Mouse (Mus musculus) forebrain, embryonic 12.5 days (tissue): ENCODE data around the gene Stard3. TPM values are rescaled to one million over a fixed set of nuclear protein-coding genes. Genes with fewer than 3 reads are reported as not detected.
A peak's percentile ranks its signal among the peaks of the same experiment; 100 is the strongest.

Source experiments
- ATAC-seq: fragments of 200-750 bp; cut with Nextera tagmentation; 2 replicates; pipeline ENCODE4 v1.8.0; 2017; ENCODE audit warnings: moderate TSS enrichment; ENCODE audit not compliant: low FRiP score
- H3K27ac ChIP-seq: fragments of 300-500 bp; sonication (generic); 2 replicates; pipeline ENCODE4 v1.5.1; 2016; ENCODE audit warnings: mild to moderate bottlenecking
- H3K27me3 ChIP-seq: fragments of 300-500 bp; sonication (generic); 2 replicates; pipeline ENCODE4 v1.6.1; 2016; ENCODE audit warnings: mild to moderate bottlenecking
- H3K36me3 ChIP-seq: fragments of 300-500 bp; sonication (generic); replicated peaks from 2 replicates; pipeline ENCODE4 v1.6.1; 2016; ENCODE audit warnings: mild to moderate bottlenecking
- H3K4me1 ChIP-seq: fragments of 300-500 bp; sonication (generic); 2 replicates; pipeline ENCODE4 v1.6.1; 2016
- H3K4me2 ChIP-seq: fragments of 300-500 bp; sonication (generic); 2 replicates; pipeline ENCODE4 v1.6.1; 2016; ENCODE audit warnings: mild to moderate bottlenecking, moderate library complexity
- H3K4me3 ChIP-seq: fragments of 300-500 bp; sonication (generic); replicated peaks from 2 replicates; pipeline ENCODE4 v1.5.1; 2016; ENCODE audit warnings: mild to moderate bottlenecking
- H3K9ac ChIP-seq: fragments of 300-500 bp; sonication (generic); 2 replicates; pipeline ENCODE4 v1.6.1; 2016; ENCODE audit warnings: mild to moderate bottlenecking
- H3K9me3 ChIP-seq: fragments of 300-500 bp; sonication (generic); 2 replicates; pipeline ENCODE4 v1.6.1; 2016
- WGBS: fragments of 180-500 bp; shearing (Covaris S2); methylation state at CpG from one replicate; pipeline ENCODE4 v1.1.7; 2016; 5-methylcytosine and 5-hydroxymethylcytosine counted together
- polyA plus RNA-seq: library from polyadenylated mRNA; unstranded; fragments of >200 nt; fragmentation: Nextera tagmentation; extraction: Ambion mirVana; gene quantifications from 2 replicates; pipeline ENCODE4 v1.2.1, GENCODE M21; 2016

Stard3 gene
- polyA plus RNA-seq, 1 experiment from 2014 or later, result 42.0 TPM

DNA sequence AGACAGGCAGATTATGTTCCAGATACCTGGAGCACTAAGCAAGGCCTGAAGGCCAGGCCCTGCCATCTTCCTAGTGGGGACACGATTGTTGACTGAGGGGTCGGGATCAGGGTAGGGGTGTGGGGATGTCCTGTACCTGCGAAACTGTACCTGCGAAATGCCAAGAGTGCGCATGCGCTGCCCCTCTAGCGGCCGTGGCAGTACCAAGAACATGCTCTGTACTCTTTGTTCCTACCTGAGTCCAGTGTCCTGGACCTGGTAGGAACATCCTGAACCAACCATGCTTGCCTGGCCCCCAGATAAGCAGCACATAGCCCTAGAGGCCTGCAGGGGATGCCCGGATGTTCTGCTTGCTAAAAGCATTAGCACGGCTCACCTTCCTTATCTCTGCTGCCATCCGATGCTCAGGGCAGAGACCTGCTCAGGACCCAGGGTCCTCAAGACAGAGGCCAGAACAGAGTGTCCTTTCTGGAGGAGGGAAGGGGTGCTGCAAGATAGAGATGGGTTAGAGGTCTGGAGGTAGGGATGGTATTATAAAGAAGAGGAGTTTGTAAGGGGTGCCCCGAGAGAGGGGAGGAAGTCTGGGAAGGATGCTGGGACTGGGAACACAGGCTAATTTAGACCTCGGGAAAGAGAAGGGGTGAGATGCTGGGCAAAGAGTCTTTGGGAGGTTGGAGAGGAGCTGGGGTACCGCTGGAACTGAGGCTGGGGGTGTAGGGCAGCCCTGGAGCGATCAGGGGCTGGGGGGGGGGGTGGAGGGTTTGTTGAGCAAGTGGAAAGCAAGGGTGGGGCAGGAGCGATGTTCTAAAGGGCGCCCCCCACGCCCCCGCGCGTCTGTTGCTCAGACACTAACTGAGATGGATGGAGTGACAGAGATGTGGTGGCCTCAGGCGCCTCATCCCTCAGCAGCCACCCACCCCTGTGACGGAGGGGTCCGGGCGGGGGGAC lies 27.7 kb downstream of the Stard3 start, which contains the start of gene Pnmt:
Gene Pnmt, plus strand, starts transcription at position 813 of the 948 bp plus-strand sequence.
- peaks cover 77% of the 10 kb centered on the region for H3K27me3 ChIP-seq

DNA sequence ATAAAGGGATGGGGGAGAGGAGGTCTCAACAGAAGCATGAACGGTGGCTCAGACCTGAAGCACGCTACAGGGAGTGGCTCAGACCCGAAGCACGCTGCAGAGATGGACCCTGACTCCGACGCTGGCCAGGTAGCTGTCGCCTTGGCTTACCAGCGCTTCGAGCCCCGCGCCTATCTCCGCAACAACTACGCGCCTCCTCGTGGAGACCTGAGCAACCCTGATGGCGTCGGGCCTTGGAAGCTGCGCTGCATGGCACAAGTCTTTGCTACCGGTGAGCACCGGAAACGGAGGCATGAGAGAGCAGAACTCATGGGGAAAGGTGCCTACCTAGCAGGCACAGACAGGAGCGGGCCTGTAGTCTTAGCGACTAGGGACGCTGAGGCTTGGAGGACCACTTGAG lies 28.4 kb downstream of the Stard3 start:
- Histone ChIP-seq H3K4me2 (no peak overlapping the region), H3K9ac (no peak overlapping the region), H3K4me1 (peaks cover 6% of the 10 kb centered on the region; the same call in 1 of the 2 replicates), H3K27me3 (peaks cover 84% of the 10 kb centered on the region), H3K27ac (no peak overlapping the region), H3K4me3 (no peak overlapping the region), H3K36me3 (no peaks in the 10 kb centered on the region), H3K9me3 (no peaks in the 10 kb centered on the region)
- ATAC-seq, result no peak
- 21% methylated on average over 24 of the region's 24 CpGs for WGBS

More for the DNA sequence above, 27.7 kb downstream of the Stard3 start, which contains the start of gene Pnmt:
- no peak within 1 kb of the TSS for H3K9ac ChIP-seq
- H3K9me3 ChIP-seq, result no peaks in the 10 kb centered on the region
- no peak for ATAC-seq
- H3K36me3 ChIP-seq, result peaks cover 3% of the 10 kb centered on the region
- 52% methylated on average over 25 of the region's 25 CpGs for WGBS
- H3K27ac ChIP-seq, result no peak within 1 kb of the TSS
- no peak within 1 kb of the TSS for H3K4me2 ChIP-seq
- no peak within 1 kb of the TSS for H3K4me3 ChIP-seq
- H3K4me1 ChIP-seq, result peaks cover 6% of the 10 kb centered on the region; the same call in 1 of the 2 replicates

DNA sequence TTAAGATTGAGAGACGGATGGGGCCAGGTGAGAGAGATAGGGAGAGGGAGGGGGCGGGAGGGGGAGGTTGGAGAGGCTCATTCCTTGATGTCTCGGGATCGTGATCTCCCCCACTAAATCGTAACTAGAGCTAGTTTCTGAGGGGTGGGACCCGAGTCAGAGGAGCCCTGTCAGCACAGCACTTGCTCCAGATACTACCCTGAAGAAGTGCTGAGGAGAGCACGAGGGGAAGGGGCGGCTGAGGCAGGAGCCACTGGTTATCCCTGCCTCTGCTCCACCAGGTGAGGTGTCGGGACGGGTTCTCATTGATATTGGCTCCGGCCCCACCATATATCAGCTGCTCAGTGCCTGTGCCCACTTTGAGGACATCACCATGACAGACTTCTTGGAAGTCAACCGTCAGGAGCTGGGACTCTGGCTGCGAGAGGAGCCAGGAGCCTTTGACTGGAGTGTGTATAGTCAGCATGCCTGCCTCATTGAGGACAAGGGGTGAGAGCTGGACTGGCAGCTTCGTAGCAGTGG lies 28.9 kb downstream of the Stard3 start:
- Histone ChIP-seq H3K36me3 (no peaks in the 10 kb centered on the region), H3K9me3 (no peaks in the 10 kb centered on the region), H3K4me3 (no peak overlapping the region), H3K4me2 (no peak overlapping the region), H3K4me1 (peaks cover 6% of the 10 kb centered on the region; the same call in 1 of the 2 replicates), H3K9ac (no peak overlapping the region), H3K27me3 (peaks cover 89% of the 10 kb centered on the region), H3K27ac (no peak overlapping the region)
- 61% methylated on average over 14 of the region's 14 CpGs for WGBS
- ATAC-seq, result no peak

DNA sequence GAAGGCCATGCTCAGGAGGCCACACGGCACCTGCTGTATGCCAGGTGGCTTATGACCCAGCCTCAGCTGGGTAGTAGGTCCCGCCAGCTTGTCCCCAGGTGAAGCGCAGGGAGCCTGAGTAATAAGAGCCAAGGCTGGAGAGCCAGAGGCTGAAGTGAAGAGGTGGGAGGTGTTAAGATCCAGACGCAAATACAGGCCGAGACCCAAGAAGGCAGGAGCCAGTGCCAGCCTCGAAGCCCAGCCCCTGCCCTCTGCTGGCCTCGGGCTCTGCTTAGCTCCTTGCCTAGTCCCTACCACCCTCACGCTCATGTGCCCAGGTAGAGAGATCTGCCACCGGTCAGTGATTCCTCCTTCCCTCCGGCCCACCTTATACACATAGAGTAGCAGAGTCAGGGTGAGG lies 30.1 kb downstream of the Stard3 start:
- no peak overlapping the region for H3K27ac ChIP-seq
- H3K4me1 ChIP-seq, result peaks cover 8% of the 10 kb centered on the region
- no peaks in the 10 kb centered on the region for H3K36me3 ChIP-seq
- peaks cover 93% of the 10 kb centered on the region for H3K27me3 ChIP-seq
- no peaks in the 10 kb centered on the region for H3K9me3 ChIP-seq
- H3K4me3 ChIP-seq, result no peak overlapping the region
- no peak for ATAC-seq
- H3K9ac ChIP-seq, result no peak overlapping the region
- H3K4me2 ChIP-seq, result no peak overlapping the region
- 72% methylated on average over 10 of the region's 10 CpGs for WGBS

DNA sequence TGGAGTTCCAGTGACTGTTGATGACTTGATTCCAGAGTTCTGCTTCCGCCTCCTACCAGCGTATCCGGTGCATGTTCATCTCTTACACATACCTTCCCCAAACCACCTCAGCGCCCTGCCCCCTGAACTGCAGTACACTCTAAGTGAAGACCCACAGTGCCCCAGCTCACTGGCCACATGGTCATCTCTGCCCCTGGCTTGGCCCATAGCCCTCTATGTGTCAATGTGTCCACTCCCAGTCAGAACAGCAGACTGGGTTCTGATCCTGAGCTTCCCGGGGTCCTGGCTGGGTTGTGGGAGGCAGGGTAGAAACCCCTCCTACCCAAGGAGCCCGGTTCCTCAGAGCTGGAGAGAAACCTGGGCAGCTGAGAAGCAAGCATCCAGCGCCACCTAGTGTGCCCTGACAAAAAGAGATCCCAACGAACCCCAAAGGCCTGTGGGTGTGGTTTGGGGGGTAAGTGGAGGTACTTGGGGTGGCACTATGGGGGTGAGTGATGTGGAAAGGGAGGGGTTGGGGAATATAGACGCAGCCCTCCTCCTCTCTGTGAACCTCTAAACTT lies 31.1 kb downstream of the Stard3 start:
- H3K4me3 ChIP-seq, result no peak overlapping the region
- H3K27ac ChIP-seq, result no peak overlapping the region
- H3K4me1 ChIP-seq, result peaks cover 18% of the 10 kb centered on the region
- H3K36me3 ChIP-seq, result no peaks in the 10 kb centered on the region
- WGBS, result 23% methylated on average over 9 of the region's 9 CpGs
- no peaks in the 10 kb centered on the region for H3K9me3 ChIP-seq
- H3K4me2 ChIP-seq, result no peak overlapping the region
- H3K9ac ChIP-seq, result 0 out of 2 replicates have a peak overlapping the region, but pooled peaks have one; percentile 4
- peaks cover 82% of the 10 kb centered on the region for H3K27me3 ChIP-seq
- ATAC-seq, result no peak

DNA sequence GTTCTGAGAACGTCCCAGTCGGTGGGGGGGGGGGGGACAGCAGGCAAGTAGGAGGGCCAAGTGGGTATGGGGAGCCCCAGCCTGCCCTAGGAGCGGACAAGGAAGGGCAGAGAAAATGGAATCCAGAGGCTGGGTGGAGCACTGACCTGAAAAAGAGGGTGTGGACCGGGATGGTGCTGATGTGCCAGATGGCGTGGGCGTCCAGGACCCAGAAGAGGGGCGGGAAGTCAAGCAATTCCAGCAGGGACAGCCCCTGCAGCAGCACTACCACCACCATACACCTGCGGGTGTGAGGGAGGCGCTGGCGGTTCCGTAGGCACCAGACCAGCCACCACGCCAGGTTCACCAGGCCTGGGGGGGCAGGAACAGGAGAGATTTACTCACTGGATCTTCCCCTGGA lies 32.0 kb downstream of the Stard3 start:
- Histone ChIP-seq H3K9ac (no peak overlapping the region), H3K4me1 (peaks cover 22% of the 10 kb centered on the region), H3K9me3 (no peaks in the 10 kb centered on the region), H3K4me2 (no peak overlapping the region), H3K36me3 (no peaks in the 10 kb centered on the region), H3K4me3 (no peak overlapping the region), H3K27me3 (peaks cover 74% of the 10 kb centered on the region), H3K27ac (no peak overlapping the region)
- 82% methylated on average over 12 of the region's 12 CpGs for WGBS
- ATAC-seq, result no peak

DNA sequence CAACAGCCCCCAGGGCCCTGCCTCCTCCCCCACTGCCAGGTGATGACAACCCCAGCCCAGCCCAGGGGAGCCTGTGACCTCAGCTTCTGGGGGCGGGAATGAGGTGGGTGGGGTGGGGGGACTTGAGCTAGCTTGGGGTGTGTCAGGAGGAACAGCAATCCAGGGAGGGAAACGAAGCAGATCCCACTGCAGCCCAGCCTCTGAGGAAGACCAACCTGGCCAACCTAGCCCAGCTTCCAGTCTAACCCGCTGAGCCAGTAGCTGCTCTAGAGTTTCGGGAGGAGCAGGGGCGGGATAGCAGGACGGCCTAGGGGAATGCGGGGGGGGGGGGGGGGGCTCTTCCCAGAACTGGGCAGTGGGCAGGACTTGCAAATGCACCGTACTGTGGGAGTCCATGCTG lies 33.9 kb downstream of the Stard3 start:
- Histone ChIP-seq H3K9ac (no peak overlapping the region), H3K4me3 (no peak overlapping the region), H3K27ac (no peak overlapping the region), H3K27me3 (peaks cover 55% of the 10 kb centered on the region), H3K9me3 (no peaks in the 10 kb centered on the region), H3K36me3 (no peaks in the 10 kb centered on the region), H3K4me1 (peaks cover 22% of the 10 kb centered on the region), H3K4me2 (no peak overlapping the region)
- WGBS, result 16% methylated on average over 8 of the region's 8 CpGs
- no peak for ATAC-seq

DNA sequence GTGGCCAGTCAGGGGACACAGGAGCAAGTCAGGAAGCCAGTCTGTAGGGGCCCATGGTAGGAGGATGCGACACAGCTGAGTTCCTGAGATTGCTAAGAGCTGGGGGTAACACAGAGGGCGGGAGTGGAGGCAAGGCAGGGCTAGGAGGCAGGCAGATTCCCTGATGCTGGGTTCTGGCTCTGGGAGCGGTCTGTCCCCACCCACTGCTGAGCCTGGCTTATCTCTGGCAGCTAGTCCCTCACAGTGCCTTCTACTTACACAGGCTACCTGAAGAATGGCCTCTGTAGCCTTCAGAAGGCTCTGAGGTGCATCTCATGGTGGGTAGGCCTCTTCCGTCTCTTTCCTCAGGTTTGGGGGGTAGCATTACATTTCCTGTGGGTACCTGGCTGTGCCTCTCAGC lies 34.5 kb downstream of the Stard3 start:
- ATAC-seq, result no peak
- H3K27ac ChIP-seq, result no peak overlapping the region
- peaks cover 22% of the 10 kb centered on the region for H3K4me1 ChIP-seq
- WGBS, result 42% methylated on average over 4 of the region's 4 CpGs
- H3K27me3 ChIP-seq, result peaks cover 49% of the 10 kb centered on the region
- H3K4me3 ChIP-seq, result no peak overlapping the region
- H3K4me2 ChIP-seq, result no peak overlapping the region
- no peaks in the 10 kb centered on the region for H3K36me3 ChIP-seq
- no peaks in the 10 kb centered on the region for H3K9me3 ChIP-seq
- H3K9ac ChIP-seq, result no peak overlapping the region

DNA sequence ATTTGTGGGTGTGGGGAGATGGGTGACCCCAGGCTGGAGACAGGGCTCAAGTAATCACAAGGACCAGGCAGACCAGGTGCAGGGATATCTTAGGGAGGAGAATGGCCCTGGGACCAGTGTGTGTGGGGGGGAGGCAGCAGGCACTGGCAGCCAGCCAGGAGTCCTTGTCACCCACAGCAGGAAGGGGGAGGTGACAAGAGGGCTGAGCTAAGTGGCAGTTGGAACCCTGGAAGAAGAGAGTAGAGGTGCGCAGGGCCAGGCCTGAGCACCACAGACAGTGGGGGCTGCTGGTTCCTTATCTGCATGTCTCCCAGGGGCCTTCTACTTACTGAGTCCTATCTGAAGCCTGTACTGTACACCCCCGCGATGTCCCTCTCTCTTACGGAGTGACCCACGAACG lies 35.1 kb downstream of the Stard3 start:
- peaks cover 22% of the 10 kb centered on the region for H3K4me1 ChIP-seq
- ATAC-seq, result peak; percentile 27; the same call in 1 of the 2 replicates
- no peaks in the 10 kb centered on the region for H3K9me3 ChIP-seq
- H3K36me3 ChIP-seq, result no peaks in the 10 kb centered on the region
- peaks cover 42% of the 10 kb centered on the region for H3K27me3 ChIP-seq
- no peak overlapping the region for H3K4me2 ChIP-seq
- no peak overlapping the region for H3K27ac ChIP-seq
- H3K4me3 ChIP-seq, result no peak overlapping the region
- WGBS, result 76% methylated on average over 6 of the region's 6 CpGs
- no peak overlapping the region for H3K9ac ChIP-seq

DNA sequence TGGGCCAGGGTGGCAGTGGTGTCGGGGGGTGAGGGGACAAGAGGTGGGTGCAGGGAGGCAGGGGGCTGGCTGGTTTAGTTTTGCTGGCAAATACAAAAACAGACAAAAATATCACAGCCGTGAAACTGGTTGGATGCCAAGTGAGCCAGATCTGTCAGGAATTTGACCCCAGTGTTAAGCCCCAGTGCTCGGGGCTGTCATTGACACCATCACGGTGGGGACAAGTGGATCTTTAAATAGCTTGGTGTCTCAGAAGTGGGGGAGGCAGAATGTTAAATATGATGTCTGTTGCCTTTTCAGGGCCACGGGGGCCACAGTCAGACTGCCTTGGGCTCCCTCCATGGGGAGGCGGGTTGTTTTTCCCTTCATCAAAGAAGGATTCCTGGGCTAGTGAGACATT lies 36.1 kb downstream of the Stard3 start:
- H3K9ac ChIP-seq, result 0 out of 2 replicates have a peak overlapping the region, but pooled peaks have one; percentile 12
- WGBS, result 62% methylated on average over 6 of the region's 6 CpGs
- H3K27me3 ChIP-seq, result peaks cover 33% of the 10 kb centered on the region
- no peaks in the 10 kb centered on the region for H3K36me3 ChIP-seq
- H3K4me2 ChIP-seq, result no peak overlapping the region
- no peaks in the 10 kb centered on the region for H3K9me3 ChIP-seq
- no peak overlapping the region for H3K27ac ChIP-seq
- ATAC-seq, result no peak
- no peak overlapping the region for H3K4me3 ChIP-seq
- peaks cover 17% of the 10 kb centered on the region for H3K4me1 ChIP-seq

DNA sequence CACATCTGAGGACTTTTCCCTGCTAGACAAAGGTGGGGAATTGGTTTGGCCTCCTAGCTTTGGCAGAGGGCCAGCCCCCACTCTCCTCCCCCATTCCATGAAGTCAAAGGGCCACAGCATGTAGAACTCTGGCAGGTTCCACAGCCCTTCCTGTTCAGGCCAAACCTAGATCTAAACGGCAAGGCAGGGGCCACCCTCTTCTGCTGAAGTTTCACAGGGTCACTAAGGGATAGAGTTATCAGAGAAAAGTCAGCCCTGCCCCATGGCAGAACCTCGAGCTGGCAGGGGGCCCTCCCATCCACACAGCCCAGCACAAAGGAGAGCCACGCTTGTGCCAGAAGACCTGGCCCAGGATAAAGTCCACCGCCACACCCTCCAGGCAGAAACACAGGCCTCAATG lies 36.9 kb downstream of the Stard3 start:
- 54% methylated on average over 4 of the region's 4 CpGs for WGBS
- no peak overlapping the region for H3K9ac ChIP-seq
- H3K4me3 ChIP-seq, result no peak overlapping the region

DNA sequence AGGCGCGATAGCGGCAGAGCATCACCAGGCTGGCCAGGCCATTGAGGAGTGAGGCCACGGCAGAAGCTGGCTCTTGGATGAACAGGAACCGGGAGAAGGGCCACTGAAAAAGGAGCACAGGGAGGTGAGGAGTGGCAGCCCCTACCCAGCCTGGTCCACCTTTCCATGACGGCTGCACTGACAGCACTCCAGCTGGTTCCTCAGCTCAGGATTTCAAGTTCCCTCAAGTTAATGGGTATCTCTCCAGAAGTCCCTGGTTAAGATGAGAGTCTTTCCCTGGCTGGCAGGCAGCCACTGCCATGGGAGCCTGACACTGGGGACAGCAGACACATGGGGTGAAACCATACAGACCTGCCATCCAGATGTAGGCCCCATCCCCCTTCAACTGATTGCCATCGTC lies 39.8 kb downstream of the Stard3 start:
- peaks cover 10% of the 10 kb centered on the region; the same call in 1 of the 2 replicates for H3K27me3 ChIP-seq
- peaks cover 31% of the 10 kb centered on the region for H3K4me1 ChIP-seq
- no peak overlapping the region for H3K9ac ChIP-seq
- H3K36me3 ChIP-seq, result no peaks in the 10 kb centered on the region
- H3K27ac ChIP-seq, result no peak overlapping the region
- no peak overlapping the region for H3K4me3 ChIP-seq
- 87% methylated on average over 7 of the region's 7 CpGs for WGBS
- H3K9me3 ChIP-seq, result no peaks in the 10 kb centered on the region
- ATAC-seq, result no peak
- no peak overlapping the region for H3K4me2 ChIP-seq

More for the DNA sequence above, 36.9 kb downstream of the Stard3 start:
- Histone ChIP-seq H3K27ac (no peak overlapping the region), H3K9me3 (no peaks in the 10 kb centered on the region), H3K27me3 (peaks cover 27% of the 10 kb centered on the region), H3K4me2 (no peak overlapping the region), H3K4me1 (peaks cover 24% of the 10 kb centered on the region), H3K36me3 (no peaks in the 10 kb centered on the region)
- ATAC-seq, result no peak
